Mouse (Mus musculus) telencephalon, adult 2 months (tissue): Measurements from ENCODE around the gene Ppp3ca.

Source experiments
- DNase-seq: peaks from one replicate; pipeline ENCODE4 v3.0.0-alpha.2; 2011; ENCODE audit warnings: low read depth, low spot score

Gene Ppp3ca

GRCm38 (mm10) chr3:136853596-136853995, 183.7 kb downstream of the Ppp3ca start:
- DNase-seq, result no peak

GRCm38 (mm10) chr3:136855996-136856395, 186.1 kb downstream of the Ppp3ca start:
- DNase-seq, result no peak

- no peak for DNase-seq
Observed at GRCm38 (mm10) chr3:136862051-136862837, 192.3 kb downstream of the Ppp3ca start.

- DNase-seq, result no peak
Observed at GRCm38 (mm10) chr3:136863127-136863526, 193.2 kb downstream of the Ppp3ca start.

GRCm38 (mm10) chr3:136864306-136864705, 194.4 kb downstream of the Ppp3ca start:
- no peak for DNase-seq

GRCm38 (mm10) chr3:136865176-136865859, 195.4 kb downstream of the Ppp3ca start:
- no peak for DNase-seq

GRCm38 (mm10) chr3:136866095-136866494, 196.2 kb downstream of the Ppp3ca start:
- DNase-seq, result no peak

- DNase-seq, result no peak
Observed at GRCm38 (mm10) chr3:136866571-136866970, 196.6 kb downstream of the Ppp3ca start.

- DNase-seq, result no peak
Observed at GRCm38 (mm10) chr3:136867366-136867765, 197.4 kb downstream of the Ppp3ca start.

- no peak for DNase-seq
Observed at GRCm38 (mm10) chr3:136871772-136872532, 202.0 kb downstream of the Ppp3ca start.

GRCm38 (mm10) chr3:136872533-136873095, 202.7 kb downstream of the Ppp3ca start:
- DNase-seq, result no peak

- DNase-seq, result no peak
Observed at GRCm38 (mm10) chr3:136873809-136874449, 204.0 kb downstream of the Ppp3ca start.

- no peak for DNase-seq
Observed at GRCm38 (mm10) chr3:136874566-136874965, 204.6 kb downstream of the Ppp3ca start.

- no peak for DNase-seq
Observed at GRCm38 (mm10) chr3:136887741-136888140, 217.8 kb downstream of the Ppp3ca start.

GRCm38 (mm10) chr3:136892140-136892539, 222.2 kb downstream of the Ppp3ca start:
- no peak for DNase-seq

GRCm38 (mm10) chr3:136893596-136894402, 223.9 kb downstream of the Ppp3ca start:
- DNase-seq, result no peak

GRCm38 (mm10) chr3:136895498-136895897, 225.6 kb downstream of the Ppp3ca start:
- no peak for DNase-seq

- DNase-seq, result no peak
Observed at GRCm38 (mm10) chr3:136896276-136896675, 226.4 kb downstream of the Ppp3ca start.

- DNase-seq, result peak; percentile 58
Observed at GRCm38 (mm10) chr3:136899744-136900143, 229.8 kb downstream of the Ppp3ca start.

- no peak for DNase-seq
Observed at GRCm38 (mm10) chr3:136900986-136901385, 231.1 kb downstream of the Ppp3ca start.

GRCm38 (mm10) chr3:136902776-136903175, 232.9 kb downstream of the Ppp3ca start:
- DNase-seq, result no peak
